Mouse (Mus musculus): ENCODE results near the gene 4833423E24Rik. TPM values are rescaled to one million over a fixed set of nuclear protein-coding genes. Genes with fewer than 3 reads are reported as not detected.

4833423E24Rik gene
- not detected for total RNA-seq (2018; cell fraction: chromatin; rRNA removed)
- not detected for total RNA-seq (2018; cell fraction: cytosol; rRNA removed)
- total RNA-seq (2018; cell fraction: nucleus; rRNA removed) = not detected
- not detected in 3 replicates for polyA plus RNA-seq (2018)

- H3K4me3 ChIP-seq (ENCODE audit: inconsistent target) = no peak within 1 kb of the TSS
- no peaks in the 10 kb centered on the region for H3K36me3 ChIP-seq (ENCODE audit: inconsistent target)
- no peak within 1 kb of the TSS for H3K27ac ChIP-seq
- H3K79me2 ChIP-seq (ENCODE audit: inconsistent target) = no peaks in the 10 kb centered on the region
- 50% methylated on average over 3 of the region's 4 CpGs for WGBS (ENCODE audit: missing documents)
Observed at GRCm38 (mm10) chr2:85518879-85519278, at the start of gene 4833423E24Rik. 4833423E24Rik (minus strand) TSS chr2:85519024.

- no peaks in the 10 kb centered on the region for H3K36me3 ChIP-seq (ENCODE audit: inconsistent target)
- 32% methylated on average over 4 of the region's 4 CpGs for WGBS (ENCODE audit: missing documents)
- no peaks in the 10 kb centered on the region for H3K79me2 ChIP-seq (ENCODE audit: inconsistent target)
- H3K27ac ChIP-seq = no peak overlapping the region
- H3K4me3 ChIP-seq (ENCODE audit: inconsistent target) = no peak overlapping the region
Observed at GRCm38 (mm10) chr2:85561187-85561586, 42.4 kb upstream of the 4833423E24Rik start.

- H3K27ac ChIP-seq = no peak overlapping the region
- no peaks in the 10 kb centered on the region for H3K79me2 ChIP-seq (ENCODE audit: inconsistent target)
- no peak overlapping the region for H3K4me3 ChIP-seq (ENCODE audit: inconsistent target)
- no peaks in the 10 kb centered on the region for H3K36me3 ChIP-seq (ENCODE audit: inconsistent target)
- 5% methylated on average over 4 of the region's 4 CpGs for WGBS (ENCODE audit: missing documents)
Observed at GRCm38 (mm10) chr2:85560226-85560625, 41.4 kb upstream of the 4833423E24Rik start.

- WGBS (ENCODE audit: missing documents) = 67% methylated on average over 1 of the region's 1 CpGs
- Histone ChIP-seq H3K4me3 (ENCODE audit: inconsistent target) (no peak overlapping the region), H3K36me3 (ENCODE audit: inconsistent target) (no peaks in the 10 kb centered on the region), H3K79me2 (ENCODE audit: inconsistent target) (no peaks in the 10 kb centered on the region), H3K27ac (no peak overlapping the region)
Observed at GRCm38 (mm10) chr2:85554806-85555205, 36.0 kb upstream of the 4833423E24Rik start.

- Histone ChIP-seq H3K4me3 (ENCODE audit: inconsistent target) (no peak overlapping the region), H3K36me3 (ENCODE audit: inconsistent target) (no peaks in the 10 kb centered on the region), H3K79me2 (ENCODE audit: inconsistent target) (no peaks in the 10 kb centered on the region), H3K27ac (no peak overlapping the region)
- 87% methylated on average over 1 of the region's 1 CpGs for WGBS (ENCODE audit: missing documents)
Observed at GRCm38 (mm10) chr2:85533934-85534333, 15.1 kb upstream of the 4833423E24Rik start.

GRCm38 (mm10) chr2:85532082-85532778 lies 13.4 kb upstream of the 4833423E24Rik start:
- WGBS (ENCODE audit: missing documents) = 77% methylated on average over 2 of the region's 2 CpGs
- Histone ChIP-seq H3K27ac (no peak overlapping the region), H3K79me2 (ENCODE audit: inconsistent target) (no peaks in the 10 kb centered on the region), H3K36me3 (ENCODE audit: inconsistent target) (no peaks in the 10 kb centered on the region), H3K4me3 (ENCODE audit: inconsistent target) (no peak overlapping the region)

- Histone ChIP-seq H3K27ac (no peak overlapping the region), H3K4me3 (ENCODE audit: inconsistent target) (no peak overlapping the region), H3K79me2 (ENCODE audit: inconsistent target) (no peaks in the 10 kb centered on the region), H3K36me3 (ENCODE audit: inconsistent target) (no peaks in the 10 kb centered on the region)
- WGBS (ENCODE audit: missing documents) = 97% methylated on average over 2 of the region's 2 CpGs
Observed at GRCm38 (mm10) chr2:85522859-85523489, 4.2 kb upstream of the 4833423E24Rik start.

- H3K4me3 ChIP-seq (ENCODE audit: inconsistent target) = no peak overlapping the region
- H3K79me2 ChIP-seq (ENCODE audit: inconsistent target) = no peaks in the 10 kb centered on the region
- 85% methylated on average over 7 of the region's 10 CpGs for WGBS (ENCODE audit: missing documents)
- no peaks in the 10 kb centered on the region for H3K36me3 ChIP-seq (ENCODE audit: inconsistent target)
- no peak overlapping the region for H3K27ac ChIP-seq
Observed at GRCm38 (mm10) chr2:85518292-85518691, 532 bp downstream of the 4833423E24Rik start.

- H3K79me2 ChIP-seq (ENCODE audit: inconsistent target) = no peaks in the 10 kb centered on the region
- no peaks in the 10 kb centered on the region for H3K36me3 ChIP-seq (ENCODE audit: inconsistent target)
- 68% methylated on average over 3 of the region's 3 CpGs for WGBS (ENCODE audit: missing documents)
- H3K27ac ChIP-seq = no peak overlapping the region
- H3K4me3 ChIP-seq (ENCODE audit: inconsistent target) = no peak overlapping the region
Observed at GRCm38 (mm10) chr2:85510376-85510775, 8.4 kb downstream of the 4833423E24Rik start.

GRCm38 (mm10) chr2:85490396-85490795 lies 28.4 kb downstream of the 4833423E24Rik start:
- no peaks in the 10 kb centered on the region for H3K36me3 ChIP-seq (ENCODE audit: inconsistent target)
- H3K27ac ChIP-seq = no peak overlapping the region
- no peaks in the 10 kb centered on the region for H3K79me2 ChIP-seq (ENCODE audit: inconsistent target)
- 79% methylated on average over 5 of the region's 5 CpGs for WGBS (ENCODE audit: missing documents)
- H3K4me3 ChIP-seq (ENCODE audit: inconsistent target) = no peak overlapping the region

- Histone ChIP-seq H3K27ac (no peak overlapping the region), H3K4me3 (ENCODE audit: inconsistent target) (no peak overlapping the region), H3K79me2 (ENCODE audit: inconsistent target) (no peaks in the 10 kb centered on the region), H3K36me3 (ENCODE audit: inconsistent target) (no peaks in the 10 kb centered on the region)
- WGBS (ENCODE audit: missing documents) = 66% methylated on average over 3 of the region's 3 CpGs
Observed at GRCm38 (mm10) chr2:85466801-85467325, 52.0 kb downstream of the 4833423E24Rik start.

GRCm38 (mm10) chr2:85443539-85443938 lies 75.3 kb downstream of the 4833423E24Rik start, which contains the start of gene Olfr995:
Olfr995 (minus strand) TSS chr2:85443639.
- H3K27ac ChIP-seq = no peak within 1 kb of the TSS
- WGBS (ENCODE audit: missing documents) = 55% methylated on average over 1 of the region's 1 CpGs
- H3K79me2 ChIP-seq (ENCODE audit: inconsistent target) = no peaks in the 10 kb centered on the region
- no peaks in the 10 kb centered on the region for H3K36me3 ChIP-seq (ENCODE audit: inconsistent target)
- no peak within 1 kb of the TSS for H3K4me3 ChIP-seq (ENCODE audit: inconsistent target)

- no peak overlapping the region for H3K27ac ChIP-seq
- no peak overlapping the region for H3K4me3 ChIP-seq (ENCODE audit: inconsistent target)
- H3K79me2 ChIP-seq (ENCODE audit: inconsistent target) = no peaks in the 10 kb centered on the region
- H3K36me3 ChIP-seq (ENCODE audit: inconsistent target) = no peaks in the 10 kb centered on the region
Observed at GRCm38 (mm10) chr2:85442546-85442945, 76.3 kb downstream of the 4833423E24Rik start.

- H3K36me3 ChIP-seq (ENCODE audit: inconsistent target) = no peaks in the 10 kb centered on the region
- H3K27ac ChIP-seq = no peak within 1 kb of the TSS
- no peak within 1 kb of the TSS for H3K4me3 ChIP-seq (ENCODE audit: inconsistent target)
- H3K79me2 ChIP-seq (ENCODE audit: inconsistent target) = no peaks in the 10 kb centered on the region
- 89% methylated on average over 3 of the region's 3 CpGs for WGBS (ENCODE audit: missing documents)
Observed at GRCm38 (mm10) chr2:85436351-85436750, 82.5 kb downstream of the 4833423E24Rik start, which contains the start of gene Olfr994. Olfr994 (minus strand) TSS chr2:85436451.
